Mouse (Mus musculus) spleen, adult 2 months (tissue): ENCODE measurements around the gene Sept5. TPM values are rescaled to one million over a fixed set of nuclear protein-coding genes. Genes with fewer than 3 reads are reported as not detected.

ENCODE experiments used
- DNase-seq, 2 experiments: peaks; one replicate each; pipeline versions ENCODE4 v3.0.0 to v3.0.0-alpha.2; 2012 to 2021; ENCODE audit warnings: low spot score in 2 of 2, low read depth in 1 of 2
- H3K27ac ChIP-seq: fragments of 200-500 bp; 2 replicates; pipeline ENCODE4 v1.5.1; 2012; ENCODE audit warnings: low read length, inconsistent platforms; ENCODE audit not compliant: insufficient read depth
- H3K27me3 ChIP-seq: fragments of 200-500 bp; 2 replicates; pipeline ENCODE4 v1.6.1; 2012; ENCODE audit warnings: mild to moderate bottlenecking, moderate library complexity, low read length, inconsistent platforms; ENCODE audit not compliant: control insufficient read depth, insufficient read depth
- H3K36me3 ChIP-seq: fragments of 200-500 bp; 2 replicates; pipeline ENCODE4 v1.6.1; 2012; ENCODE audit warnings: mild to moderate bottlenecking, low read length, inconsistent platforms; ENCODE audit not compliant: control insufficient read depth, insufficient read depth
- H3K4me1 ChIP-seq: fragments of 200-500 bp; 2 replicates; pipeline ENCODE4 v1.6.1; 2011; ENCODE audit warnings: inconsistent platforms; ENCODE audit not compliant: control insufficient read depth, insufficient read depth, insufficient read length
- H3K4me3 ChIP-seq: fragments of 200-500 bp; 2 replicates; pipeline ENCODE4 v1.5.1; 2011; ENCODE audit warnings: mild to moderate bottlenecking, inconsistent platforms; ENCODE audit not compliant: insufficient read depth, insufficient read length; ENCODE audit errors: extremely low read depth
- CTCF ChIP-seq: fragments of 200-500 bp; IDR thresholded peaks from 2 replicates; pipeline ENCODE4 v1.5.1; 2011; ENCODE audit warnings: mild to moderate bottlenecking, inconsistent platforms; ENCODE audit not compliant: insufficient read depth, insufficient read length, insufficient replicate concordance; ENCODE audit errors: extremely low read depth
- POLR2A ChIP-seq: fragments of 200-500 bp; IDR thresholded peaks from 2 replicates; pipeline ENCODE4 v1.6.1; 2011; ENCODE audit warnings: low read depth, low read length, inconsistent platforms
- WGBS: fragments of 180-500 bp; shearing (Covaris S2); methylation state at CpG from one replicate; pipeline ENCODE4 v1.1.7; 2018; 5-methylcytosine and 5-hydroxymethylcytosine counted together
- polyA plus RNA-seq: library from polyadenylated mRNA; depleted of rRNA; stranded (reverse); fragments of >200 nt; gene quantifications from 2 replicates; pipeline ENCODE4 v1.2.3, GENCODE M21; 2012

Gene Sept5
- polyA plus RNA-seq, 1 experiment: 1.9 TPM

- TF ChIP-seq POLR2A (no peak), CTCF (no peak)
- H3K27me3 ChIP-seq: no peaks in the 10 kb centered on the region
- WGBS: 85% methylated on average over 3 of the region's 3 CpGs
- H3K27ac ChIP-seq: no peak overlapping the region
- H3K4me3 ChIP-seq: no peak overlapping the region
- H3K4me1 ChIP-seq: no peaks in the 10 kb centered on the region
- H3K36me3 ChIP-seq: no peaks in the 10 kb centered on the region
- no peak for DNase-seq
Measured at GRCm38 (mm10) chr16:18613301-18613700, 16.5 kb downstream of the Sept5 start.

GRCm38 (mm10) chr16:18611752-18612151 is 18.0 kb downstream of the Sept5 start:
- TF ChIP-seq POLR2A: no peak
- no peak for TF ChIP-seq CTCF
- Histone ChIP-seq H3K27me3 (no peaks in the 10 kb centered on the region), H3K36me3 (no peaks in the 10 kb centered on the region), H3K4me3 (no peak overlapping the region), H3K27ac (no peak overlapping the region), H3K4me1 (no peaks in the 10 kb centered on the region)
- WGBS: 86% methylated on average over 13 of the region's 13 CpGs
- DNase-seq: no peak

GRCm38 (mm10) chr16:18609099-18609498 is 20.7 kb downstream of the Sept5 start:
- no peaks in the 10 kb centered on the region for H3K4me1 ChIP-seq
- no peaks in the 10 kb centered on the region for H3K36me3 ChIP-seq
- no peak overlapping the region for H3K27ac ChIP-seq
- 90% methylated on average over 2 of the region's 2 CpGs for WGBS
- TF ChIP-seq POLR2A (no peak), CTCF (no peak)
- DNase-seq: no peak
- no peaks in the 10 kb centered on the region for H3K27me3 ChIP-seq
- no peak overlapping the region for H3K4me3 ChIP-seq

DNA sequence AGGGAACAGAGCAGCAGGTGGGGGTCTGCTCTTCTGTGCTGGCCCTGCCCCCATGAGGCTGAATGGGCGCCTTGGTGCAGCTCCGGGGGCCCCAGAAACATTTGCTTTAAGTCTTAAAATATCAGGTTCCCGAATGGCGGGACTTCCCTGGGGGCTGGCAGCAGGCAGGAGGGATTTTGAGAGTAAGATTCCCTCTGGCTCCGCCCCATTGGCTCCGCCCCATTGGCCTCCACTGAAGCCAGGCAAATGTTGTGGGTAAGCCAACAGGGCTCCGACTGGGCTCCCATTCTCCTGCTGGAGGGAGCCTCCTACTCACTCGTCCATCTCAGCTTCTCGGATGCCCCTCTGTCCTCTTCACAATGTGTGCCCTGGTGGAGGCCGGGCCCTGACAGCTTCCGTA is 21.5 kb downstream of the Sept5 start:
- TF ChIP-seq POLR2A: no peak
- TF ChIP-seq CTCF: no peak
- no peaks in the 10 kb centered on the region for H3K36me3 ChIP-seq
- no peak overlapping the region for H3K27ac ChIP-seq
- 54% methylated on average over 11 of the region's 11 CpGs for WGBS
- no peak overlapping the region for H3K4me3 ChIP-seq
- DNase-seq: no peak
- H3K27me3 ChIP-seq: no peaks in the 10 kb centered on the region
- no peaks in the 10 kb centered on the region for H3K4me1 ChIP-seq

DNA sequence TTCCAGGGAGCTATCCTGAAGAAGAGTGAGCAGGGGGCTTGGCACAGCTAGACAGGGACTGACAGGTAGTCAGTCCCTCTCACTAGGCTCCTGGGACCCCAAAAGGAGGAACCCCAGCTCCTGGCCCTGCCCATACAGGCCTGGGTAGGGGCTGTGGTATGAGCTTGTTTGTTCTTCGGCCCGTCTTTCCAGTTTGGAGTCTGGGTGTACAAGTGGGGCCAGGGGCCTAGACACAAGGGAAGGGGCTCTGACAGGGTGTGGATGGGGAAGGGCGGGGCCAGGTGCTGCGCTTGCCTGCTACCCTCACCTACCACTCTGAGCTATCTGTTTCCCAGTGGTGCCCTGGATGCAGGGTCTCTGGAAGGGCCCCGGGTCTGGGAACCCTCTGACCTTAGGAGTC is 24.0 kb downstream of the Sept5 start:
- Histone ChIP-seq H3K36me3 (no peaks in the 10 kb centered on the region), H3K4me3 (no peak overlapping the region), H3K27me3 (no peaks in the 10 kb centered on the region), H3K27ac (no peak overlapping the region), H3K4me1 (no peaks in the 10 kb centered on the region)
- WGBS: 88% methylated on average over 5 of the region's 5 CpGs
- TF ChIP-seq POLR2A (no peak), CTCF (no peak)
- no peak for DNase-seq

DNA sequence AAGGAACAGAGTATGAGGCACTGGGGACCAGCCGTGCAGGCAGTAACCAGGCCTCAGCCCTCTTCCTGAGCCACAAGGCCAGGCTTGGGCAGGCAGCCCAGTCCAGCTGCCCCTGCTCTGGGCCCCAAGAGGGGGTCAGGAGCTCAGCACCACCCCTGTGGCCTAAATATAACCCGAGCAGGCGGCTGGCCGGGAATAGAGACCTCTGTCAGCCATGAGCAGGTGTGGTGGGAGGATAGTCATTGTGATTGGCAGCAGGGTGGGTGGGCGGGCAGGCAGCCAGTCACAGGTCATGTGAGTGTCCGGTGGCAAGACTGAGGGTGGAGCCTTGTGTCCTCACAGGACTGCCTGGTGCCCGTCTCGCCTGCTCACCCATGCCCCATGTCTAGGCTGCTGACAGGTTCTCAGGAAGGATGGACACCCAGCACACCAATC is 25.5 kb downstream of the Sept5 start:
- H3K36me3 ChIP-seq: no peaks in the 10 kb centered on the region
- H3K27me3 ChIP-seq: no peaks in the 10 kb centered on the region
- WGBS: 67% methylated on average over 8 of the region's 8 CpGs
- TF ChIP-seq CTCF (no peak), POLR2A (no peak)
- H3K4me1 ChIP-seq: no peaks in the 10 kb centered on the region
- H3K27ac ChIP-seq: no peak overlapping the region
- no peak for DNase-seq
- no peak overlapping the region for H3K4me3 ChIP-seq

DNA sequence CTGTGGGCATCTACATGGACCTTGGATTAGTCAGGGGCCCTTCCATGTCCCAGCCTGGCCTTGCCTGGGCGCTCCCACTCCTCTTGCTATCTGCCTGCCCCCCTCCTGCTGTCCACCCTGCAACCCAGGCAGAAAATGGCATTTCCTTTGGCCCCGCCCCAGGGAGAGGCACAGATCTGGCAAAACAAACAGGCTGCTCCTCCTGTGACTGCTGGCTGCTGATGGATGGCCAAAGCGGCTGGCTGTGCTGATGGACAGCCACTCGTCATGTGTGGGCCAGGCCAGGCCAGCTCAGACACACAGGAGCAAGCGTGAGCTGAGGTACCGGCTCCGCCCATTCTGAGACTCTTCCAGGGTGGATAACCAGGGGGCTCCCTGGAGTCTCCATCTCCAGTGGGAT is 28.3 kb downstream of the Sept5 start:
- no peak for DNase-seq
- Histone ChIP-seq H3K4me3 (no peak overlapping the region), H3K27ac (no peak overlapping the region), H3K27me3 (no peaks in the 10 kb centered on the region), H3K4me1 (no peaks in the 10 kb centered on the region), H3K36me3 (no peaks in the 10 kb centered on the region)
- TF ChIP-seq POLR2A (no peak), CTCF (no peak)
- 93% methylated on average over 7 of the region's 7 CpGs for WGBS

GRCm38 (mm10) chr16:18598006-18598405 is 31.7 kb downstream of the Sept5 start:
- Histone ChIP-seq H3K4me1 (no peaks in the 10 kb centered on the region), H3K27ac (no peak overlapping the region), H3K27me3 (peaks cover 2% of the 10 kb centered on the region; the same call in 1 of the 2 replicates), H3K36me3 (no peaks in the 10 kb centered on the region), H3K4me3 (no peak overlapping the region)
- TF ChIP-seq CTCF (no peak), POLR2A (no peak)
- 73% methylated on average over 3 of the region's 3 CpGs for WGBS
- DNase-seq: no peak
